ENCODE assay signal across 9 mouse cellular contexts in genomic region chr6:30081339-30081738, GRCm38 (mm10). TPM values are rescaled to one million over a fixed set of nuclear protein-coding genes. Genes with fewer than 3 reads are reported as not detected.
DNase-seq lines count a peak whose midpoint lies in the region; ATAC-seq lines count a peak whose summit lies in the region.
"Had no signal": no experiment of that assay in that cellular context is flagged by ENCODE, and none has a peak within 500 bp of the region (broad histone marks: within the 10 kb centered on the region; RNA-seq: fewer than 3 reads in every experiment).

No protein-coding gene starts in this region.

- H3K4me2 ChIP-seq in forebrain, embryonic 15.5 days (replicated peaks): no peak overlapping the region
- H3K4me2 ChIP-seq: neural tube, embryonic 12.5 days had no signal

- peak; percentile 34 for DNase-seq in adrenal gland, postnatal 14 days
- DNase-seq in adrenal gland, postnatal 25 days: no peak
- DNase-seq in left cerebral cortex, adult 18-20 months (ENCODE audit: low spot score in 2 of 2): peak; percentile 38 to 46
- DNase-seq in left cerebral cortex, adult 8-10 months (ENCODE audit: low spot score in 2 of 2): no peak
- peak; percentile 44 for DNase-seq in cerebellum, adult 9-10 months
- peak; percentile 39 for DNase-seq in layer of hippocampus, adult 9-10 months (ENCODE audit: low spot score)
- DNase-seq in testis, postnatal 10 days (ENCODE audit: low spot score): no peak

- no peaks in the 10 kb centered on the region for H3K27me3 ChIP-seq in forebrain, embryonic 15.5 days
- H3K27me3 ChIP-seq: neural tube, embryonic 12.5 days had no signal

- H3K9ac ChIP-seq in forebrain, embryonic 15.5 days (replicated peaks): no peak overlapping the region
- H3K9ac ChIP-seq: neural tube, embryonic 12.5 days had no signal

- peaks cover 35% of the 10 kb centered on the region for H3K4me1 ChIP-seq in forebrain, embryonic 15.5 days

- ATAC-seq in forebrain, embryonic 15.5 days (replicated peaks): no peak

- no peak overlapping the region for H3K27ac ChIP-seq in forebrain, embryonic 15.5 days (replicated peaks)
- H3K27ac ChIP-seq: neural tube, embryonic 12.5 days had no signal

- WGBS in forebrain, embryonic 15.5 days: 75% methylated on average over 3 of the region's 3 CpGs

- H3K9me3 ChIP-seq in forebrain, embryonic 15.5 days: no peaks in the 10 kb centered on the region
- H3K9me3 ChIP-seq: neural tube, embryonic 12.5 days had no signal

- no peak overlapping the region for H3K4me3 ChIP-seq in forebrain, embryonic 15.5 days
- H3K4me3 ChIP-seq: neural tube, embryonic 12.5 days had no signal

- no peaks in the 10 kb centered on the region for H3K36me3 ChIP-seq in forebrain, embryonic 15.5 days
- H3K36me3 ChIP-seq: neural tube, embryonic 12.5 days had no signal

RNA-seq across cellular contexts. Expression of gene Nrf1, which starts 33.6 kb away (rescaled TPM):
- 23.0 and 23.3 TPM in 2 replicates for total RNA-seq in adrenal gland, postnatal 14 days (2021)
- 25.0 and 26.8 TPM in 2 replicates for total RNA-seq in adrenal gland, postnatal 25 days (2021)
- total RNA-seq in left cerebral cortex, adult 18-20 months (2021): 10 to 100 TPM; 20.6 to 24.8 TPM
- total RNA-seq in left cerebral cortex, adult 8-10 months (2022): 10 to 100 TPM; 20.4 to 25.0 (median 22.4) TPM
- polyA plus RNA-seq in forebrain, embryonic 15.5 days (2015; fragmentation: Nextera tagmentation; extraction: Ambion mirVana): 56.3 and 59.6 TPM in 2 replicates

Comparison
In these comparisons a context has a peak if more than half of its experiments do, and no peak if none do; other contexts are left out.
1. DNase-seq: peak in adrenal gland, postnatal 14 days (single experiment), left cerebral cortex, adult 18-20 months (2 of 2), cerebellum, adult 9-10 months (single experiment) and layer of hippocampus, adult 9-10 months (single experiment); none in adrenal gland, postnatal 25 days (single experiment), left cerebral cortex, adult 8-10 months (0 of 2) and testis, postnatal 10 days (single experiment).